Mouse (Mus musculus): ENCODE data around the gene Atp5l.

Gene Atp5l

DNA sequence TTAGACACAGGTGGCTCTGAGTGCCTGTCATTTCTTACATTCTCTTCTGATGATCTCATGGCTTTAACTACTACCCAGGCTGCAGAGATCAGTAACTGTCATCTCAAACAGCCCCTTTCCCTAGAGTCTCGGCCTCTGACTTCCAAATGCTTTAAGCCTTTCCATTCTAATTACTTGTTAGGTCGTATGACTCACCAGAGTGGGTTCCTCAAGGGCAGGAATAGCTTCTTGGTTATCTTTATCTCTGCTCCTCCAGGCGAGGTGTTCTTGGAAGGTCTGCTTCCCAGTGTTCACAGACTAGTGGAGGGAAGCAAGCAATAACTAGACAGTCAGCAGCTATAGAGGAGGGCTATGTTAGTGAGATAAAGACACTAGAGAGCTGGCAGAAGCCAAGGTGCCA, 27.9 kb downstream of the Atp5l start:
- DNase-seq (ENCODE audit: low spot score) = no peak

DNA sequence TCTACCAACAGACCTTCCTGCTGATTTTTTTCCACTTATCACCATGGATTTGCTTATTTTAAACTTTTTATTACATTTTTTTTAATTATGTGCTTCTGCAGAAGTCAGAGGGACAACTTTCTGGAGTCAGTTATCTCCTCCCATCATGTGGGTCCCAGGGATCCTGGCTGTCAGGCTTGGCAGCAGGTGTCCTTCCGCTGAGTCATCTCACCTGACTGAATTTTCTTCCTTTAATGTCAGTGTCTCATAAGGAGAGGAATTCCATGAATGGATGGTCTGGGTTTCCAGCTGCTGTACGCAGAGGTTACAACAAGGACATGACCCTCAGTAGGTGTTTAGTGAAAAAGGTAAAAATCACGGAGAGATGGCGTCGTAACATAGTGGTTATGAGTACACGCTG, 29.3 kb downstream of the Atp5l start:
- no peak for DNase-seq (ENCODE audit: low spot score)

DNA sequence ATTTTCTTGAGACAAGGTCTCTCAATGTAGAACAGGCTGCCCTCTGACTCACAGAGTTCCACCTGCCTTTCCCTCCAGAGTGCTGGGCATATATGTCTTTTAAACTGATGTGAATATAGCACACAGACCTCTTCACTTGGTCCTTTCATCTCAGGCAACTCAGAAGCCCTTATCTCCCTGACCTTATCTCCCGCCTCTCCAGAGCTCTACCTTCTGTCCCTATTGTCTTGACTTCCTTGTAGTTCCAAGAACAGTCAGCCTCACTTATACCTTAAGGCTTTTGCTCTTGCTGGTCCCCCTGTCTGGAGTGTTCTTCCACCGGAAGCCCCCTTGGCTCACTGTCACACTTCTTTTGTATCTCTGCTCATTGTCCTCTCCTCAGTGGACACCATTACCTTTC, 30.4 kb downstream of the Atp5l start:
- no peak for DNase-seq (ENCODE audit: low spot score)

DNA sequence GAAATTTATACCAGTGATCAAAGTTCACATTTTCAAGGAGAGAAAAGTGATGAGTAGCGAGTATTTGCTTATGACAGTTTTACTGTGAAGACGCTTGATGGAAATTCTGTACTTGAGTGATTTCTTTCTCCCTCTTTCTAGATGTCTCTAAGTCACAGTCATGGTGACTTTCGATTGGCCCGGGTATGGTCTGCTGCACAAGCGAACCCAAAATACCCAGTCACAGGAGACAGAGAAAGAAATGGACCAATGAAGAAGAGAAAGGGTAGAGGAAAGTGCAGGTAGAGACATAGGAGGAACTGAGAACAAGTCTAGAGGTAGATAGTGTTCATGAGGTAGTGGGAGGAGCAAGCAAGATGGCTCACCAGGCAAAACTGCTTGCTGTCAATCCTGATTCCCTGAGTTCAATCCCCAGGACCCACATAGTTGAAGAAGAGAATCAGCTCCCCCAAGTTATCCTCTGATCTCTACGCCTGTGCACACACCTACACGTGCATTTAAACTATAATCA, 32.4 kb downstream of the Atp5l start:
- DNase-seq (ENCODE audit: low spot score) = no peak

DNA sequence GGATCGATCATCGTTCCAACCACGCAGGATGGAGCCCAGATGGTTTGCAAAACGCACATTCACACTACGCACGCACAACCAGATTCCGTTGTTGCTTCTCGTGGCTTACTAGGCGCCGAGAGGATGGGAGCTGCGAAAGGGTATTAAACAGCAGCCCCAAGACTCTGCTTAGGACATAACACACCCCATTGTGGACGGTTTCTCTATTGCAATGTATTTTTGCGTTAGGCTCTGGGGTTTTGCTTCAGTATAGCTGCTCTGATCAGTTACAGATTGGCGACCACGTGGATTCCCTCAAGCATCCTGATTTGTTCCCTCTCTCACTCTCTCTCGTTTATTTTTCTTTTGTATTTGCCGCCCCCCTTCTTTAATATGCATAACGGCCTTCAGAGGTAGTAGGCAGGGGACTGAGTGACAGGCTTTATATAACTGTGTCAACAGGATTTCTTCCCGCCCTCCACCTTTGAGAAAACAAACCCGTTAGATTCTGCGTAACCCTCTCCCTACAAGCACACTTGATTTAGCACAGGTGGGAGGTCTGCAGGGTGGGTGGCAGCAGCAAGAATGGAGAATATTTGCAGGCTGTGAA, 37.5 kb downstream of the Atp5l start:
- no peak for DNase-seq (ENCODE audit: low spot score)

DNA sequence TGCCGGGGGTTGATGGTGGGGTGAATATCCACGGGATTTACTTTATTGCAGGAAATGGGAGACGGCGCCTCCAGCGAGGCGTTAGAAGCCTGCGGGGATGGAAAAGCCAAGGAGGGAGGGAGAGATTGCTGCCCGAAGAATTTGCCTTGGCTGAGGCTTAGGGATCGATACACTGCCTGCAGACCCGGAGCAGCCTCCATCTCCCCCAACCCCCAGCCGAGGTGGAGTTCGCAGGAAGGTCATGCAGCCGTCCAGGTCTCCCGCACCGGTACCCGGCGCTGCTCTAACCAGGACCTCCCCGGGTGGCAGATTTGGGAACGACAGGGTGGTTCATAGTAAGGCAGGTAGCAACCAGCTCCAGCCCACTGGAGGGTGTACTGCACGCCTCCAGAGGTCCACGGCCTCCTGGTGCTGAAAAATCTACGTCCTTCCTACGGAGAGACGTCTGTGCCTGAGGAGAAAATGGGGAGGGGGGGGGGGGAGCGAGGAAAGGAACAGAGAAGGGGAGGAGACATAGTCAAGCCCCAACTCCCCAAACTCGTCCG, 38.0 kb downstream of the Atp5l start:
- no peak for DNase-seq (ENCODE audit: low spot score)

DNA sequence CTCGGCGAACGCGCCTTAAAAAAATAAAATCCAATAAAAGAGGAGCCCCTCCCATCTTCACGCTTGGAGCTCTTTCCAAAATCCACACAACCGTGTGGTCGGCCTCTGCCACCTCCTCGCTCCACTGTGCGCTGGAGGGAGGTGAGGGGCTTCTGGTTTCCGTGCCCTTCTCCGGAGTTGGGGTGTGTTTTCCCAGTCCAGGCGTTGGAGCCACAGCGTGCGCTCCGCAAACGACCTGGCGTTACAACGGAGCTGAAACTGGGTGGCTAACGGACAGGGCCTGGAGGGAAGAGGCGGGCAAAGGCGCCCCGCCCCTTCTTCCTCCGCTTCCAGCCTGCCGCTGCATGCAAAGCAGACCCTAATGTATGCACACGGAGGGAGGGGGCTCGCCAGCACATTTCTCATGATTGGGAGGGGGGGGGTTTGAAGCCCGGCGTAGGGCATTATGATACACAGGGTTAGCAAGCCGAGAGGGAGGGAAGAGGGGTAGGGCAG, 38.6 kb downstream of the Atp5l start:
- DNase-seq (ENCODE audit: low spot score) = peak; percentile 69

DNA sequence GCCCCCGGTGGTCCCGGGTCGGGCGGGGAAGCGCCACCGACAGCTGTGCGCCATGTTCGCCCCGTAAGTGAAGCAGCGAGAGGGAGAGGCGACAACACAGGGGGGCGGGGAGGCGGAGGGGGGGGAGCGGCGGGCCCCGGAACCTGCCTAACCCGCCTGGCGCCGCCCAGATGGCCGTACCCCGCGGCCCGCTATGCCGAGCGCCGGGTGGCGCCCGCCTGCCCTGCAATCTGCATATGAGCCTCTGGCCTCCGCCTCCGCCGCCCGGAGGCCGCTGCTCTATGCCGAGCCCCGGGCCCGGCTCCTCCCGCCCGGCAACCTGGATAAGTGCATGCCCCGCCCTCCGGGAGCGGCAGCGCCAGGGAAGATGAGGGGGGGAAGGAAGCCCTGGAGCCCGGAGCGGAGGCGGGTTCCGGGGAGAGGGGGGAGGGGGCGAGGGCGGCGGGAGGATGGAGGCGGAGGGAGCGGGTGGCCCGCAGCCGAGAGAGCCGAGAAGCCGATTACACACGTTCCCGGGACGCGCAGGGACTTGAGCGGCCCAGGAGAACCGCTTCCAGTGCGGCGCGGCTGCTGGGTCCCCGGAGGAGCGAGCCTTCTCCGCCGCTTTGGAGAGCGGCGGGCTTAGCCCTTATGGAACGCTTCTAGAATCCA, 39.2 kb downstream of the Atp5l start, which contains the start of gene Kmt2a:
Gene Kmt2a (minus strand): TSS at position 76 of the 651 bp plus-strand sequence.
- DNase-seq (ENCODE audit: low spot score) = peak; percentile 95

DNA sequence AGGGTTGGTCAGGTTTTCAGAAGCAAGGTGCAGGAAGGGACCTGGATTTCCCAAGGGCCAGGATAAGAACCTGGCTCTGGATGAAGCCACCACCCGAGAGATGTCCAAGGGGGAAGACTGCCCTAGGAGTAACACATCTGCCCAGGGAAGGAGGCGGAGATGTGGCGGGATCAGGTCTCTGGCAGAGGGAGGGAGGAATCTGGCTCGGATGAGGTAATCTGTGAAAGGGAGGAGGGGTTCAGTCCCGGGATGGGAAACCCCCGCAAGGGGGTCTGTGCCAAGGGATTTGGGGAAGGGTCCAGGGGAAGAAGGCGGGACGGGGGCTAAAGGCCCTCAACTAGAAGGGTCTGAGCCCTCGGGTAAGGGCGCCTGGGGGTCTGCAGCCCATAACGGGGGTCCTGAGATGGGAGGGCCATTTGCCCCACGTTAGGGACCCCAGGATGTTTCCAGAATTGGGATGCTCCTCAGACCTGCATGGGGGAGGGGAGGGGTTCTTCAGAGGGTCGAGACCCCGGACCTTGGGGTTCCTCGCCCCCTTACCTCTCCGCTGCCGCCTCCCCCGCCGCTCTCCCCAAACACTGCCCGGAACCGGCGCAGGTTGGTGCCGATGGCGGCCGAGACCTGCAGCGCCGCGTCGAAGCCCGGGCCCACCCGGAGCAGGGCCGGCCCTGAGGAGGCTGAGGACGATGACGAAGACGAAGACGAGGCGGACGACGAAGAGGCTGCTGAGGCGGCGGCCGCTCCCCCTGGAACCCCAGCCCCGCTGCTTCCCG, 40.0 kb downstream of the Atp5l start:
- DNase-seq (ENCODE audit: low spot score) = no peak

DNA sequence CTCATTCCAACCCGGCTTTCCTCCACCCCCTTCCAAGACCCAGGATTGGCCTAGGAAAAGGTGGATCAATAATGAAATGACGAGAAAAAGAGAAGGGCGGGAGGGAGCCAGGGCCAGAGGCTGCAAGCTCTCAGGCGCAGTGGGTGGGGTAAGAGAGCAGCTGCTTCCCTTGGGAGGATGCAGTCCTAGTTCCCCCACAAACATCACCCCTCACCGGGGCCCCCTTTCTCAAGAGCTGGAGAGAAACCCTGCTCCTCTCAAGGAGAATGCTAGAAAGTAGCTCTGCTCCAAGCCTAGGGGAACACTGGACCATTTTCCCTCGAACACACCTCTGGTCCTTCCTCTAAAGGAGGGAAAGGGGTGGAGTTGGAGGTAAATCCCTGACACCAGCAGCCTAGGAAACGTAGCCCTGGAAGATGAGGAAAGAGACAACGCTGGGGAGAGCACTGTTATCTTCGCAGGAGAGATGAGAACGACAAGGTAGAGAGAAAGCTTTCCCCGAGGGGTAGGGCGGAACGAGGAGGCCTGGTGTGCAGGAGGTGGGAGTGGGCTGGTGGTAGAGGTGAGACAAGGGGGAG, 40.8 kb downstream of the Atp5l start:
- DNase-seq (ENCODE audit: low spot score) = no peak

DNA sequence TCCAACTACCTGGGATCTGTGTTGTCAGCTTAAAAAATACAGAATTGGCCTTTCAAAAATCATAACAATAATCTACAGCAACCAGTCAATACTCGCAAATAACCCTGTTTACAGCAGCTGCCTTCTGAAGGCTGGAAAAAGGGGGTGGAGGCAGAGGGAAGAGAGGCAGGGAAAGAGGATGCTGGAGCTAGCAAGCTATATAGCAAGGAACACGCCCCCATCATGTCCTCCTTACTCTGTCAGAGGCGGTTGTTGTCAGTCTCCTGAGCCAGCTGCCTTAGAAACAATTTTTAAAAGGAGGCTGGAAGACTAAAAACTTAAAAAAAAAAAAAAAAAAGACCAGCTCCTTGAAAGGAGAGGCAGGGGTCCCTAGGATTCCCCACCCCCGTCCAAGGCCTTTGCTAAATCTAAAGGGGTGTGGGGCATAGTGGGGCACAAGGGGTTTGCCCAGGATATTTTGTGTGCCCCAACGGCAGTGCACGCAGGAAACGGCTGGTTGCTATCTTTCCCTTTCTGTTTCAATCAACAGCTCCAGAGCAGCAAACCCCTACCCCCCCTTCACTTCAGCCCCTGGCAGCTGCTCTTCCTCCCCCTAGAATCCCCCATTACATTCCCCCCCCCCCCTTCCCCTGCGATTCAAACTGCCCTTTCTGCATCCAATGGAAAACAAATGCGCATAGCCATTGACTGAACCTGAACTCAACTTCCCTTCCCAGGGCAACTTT, 41.6 kb downstream of the Atp5l start:
- no peak for DNase-seq (ENCODE audit: low spot score)

DNA sequence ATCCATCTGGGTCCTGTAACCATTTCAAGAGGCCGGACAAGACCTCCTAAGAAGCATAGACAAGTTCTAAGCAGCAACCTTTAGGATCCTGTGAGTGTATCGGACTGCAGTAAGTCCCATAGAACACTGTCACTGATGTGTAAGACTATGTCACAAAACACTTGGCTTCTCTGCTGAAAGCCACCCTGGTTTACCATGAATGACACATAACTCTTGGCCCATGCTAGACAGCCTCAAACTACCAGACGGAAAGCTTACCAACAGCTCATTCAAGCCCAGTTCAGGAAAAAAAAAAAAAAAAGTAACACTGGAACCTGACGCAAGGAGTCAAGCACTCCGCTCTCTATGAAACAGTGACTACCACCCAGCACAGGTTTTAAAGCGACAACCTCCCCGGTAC, 42.9 kb downstream of the Atp5l start:
- no peak for DNase-seq (ENCODE audit: low spot score)

DNA sequence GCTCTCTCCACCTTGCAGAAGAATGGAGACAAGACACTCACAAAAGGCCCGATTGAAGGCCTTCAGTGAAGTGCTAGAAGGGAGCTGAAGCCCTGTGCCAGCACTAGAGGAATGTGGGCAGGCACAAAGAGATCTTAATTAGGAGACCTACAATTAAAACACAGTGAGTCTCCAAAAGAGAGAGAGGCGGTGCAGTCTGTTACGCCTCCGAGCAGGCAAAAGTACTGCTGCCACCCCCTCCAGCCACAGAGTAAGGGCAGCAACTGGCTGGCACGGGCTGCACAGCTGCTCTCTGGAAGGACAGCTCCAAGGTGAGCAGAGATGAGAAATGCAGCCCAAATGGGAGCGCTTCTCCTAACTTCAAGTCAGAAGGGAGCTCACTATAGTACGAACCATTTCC, 45.1 kb downstream of the Atp5l start:
- DNase-seq (ENCODE audit: low spot score) = no peak

DNA sequence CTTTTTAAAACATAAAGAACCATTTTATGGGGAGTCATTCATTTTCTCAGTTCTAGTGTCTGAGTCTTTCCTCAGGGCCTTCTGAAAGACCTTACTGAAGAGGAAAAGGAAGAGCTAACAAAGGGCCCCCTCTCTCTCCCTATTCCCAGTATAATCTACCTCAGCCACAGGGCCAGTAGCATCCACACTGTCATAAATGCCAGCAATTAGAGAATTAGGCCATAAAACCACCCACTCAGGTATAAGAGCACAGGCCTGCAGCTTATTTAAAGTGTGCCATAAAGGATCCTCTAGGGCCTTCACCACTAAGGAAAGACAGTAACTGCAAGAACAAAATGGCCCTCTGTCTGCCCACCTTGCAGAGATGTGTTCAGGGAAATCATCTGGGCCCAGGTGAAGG, 46.3 kb downstream of the Atp5l start:
- no peak for DNase-seq (ENCODE audit: low spot score)

DNA sequence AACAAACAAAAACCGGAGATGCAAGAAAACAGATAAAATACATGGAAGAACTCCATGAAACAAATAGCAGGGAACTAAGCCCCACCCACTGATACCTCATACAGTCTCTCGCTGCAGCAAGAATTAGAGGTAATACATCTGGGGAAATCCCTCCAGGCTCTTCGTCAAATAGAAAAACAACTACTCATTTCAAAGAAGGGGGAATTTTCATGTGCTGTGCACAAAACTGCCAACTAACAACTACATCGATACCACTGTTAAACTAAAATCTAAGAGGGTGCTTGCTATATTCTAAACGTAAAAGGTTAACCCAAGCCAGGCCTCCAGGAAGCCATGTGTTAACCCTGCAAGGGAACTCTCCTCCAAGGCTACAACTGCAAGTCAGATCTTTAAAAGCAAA, 46.9 kb downstream of the Atp5l start:
- no peak for DNase-seq (ENCODE audit: low spot score)

DNA sequence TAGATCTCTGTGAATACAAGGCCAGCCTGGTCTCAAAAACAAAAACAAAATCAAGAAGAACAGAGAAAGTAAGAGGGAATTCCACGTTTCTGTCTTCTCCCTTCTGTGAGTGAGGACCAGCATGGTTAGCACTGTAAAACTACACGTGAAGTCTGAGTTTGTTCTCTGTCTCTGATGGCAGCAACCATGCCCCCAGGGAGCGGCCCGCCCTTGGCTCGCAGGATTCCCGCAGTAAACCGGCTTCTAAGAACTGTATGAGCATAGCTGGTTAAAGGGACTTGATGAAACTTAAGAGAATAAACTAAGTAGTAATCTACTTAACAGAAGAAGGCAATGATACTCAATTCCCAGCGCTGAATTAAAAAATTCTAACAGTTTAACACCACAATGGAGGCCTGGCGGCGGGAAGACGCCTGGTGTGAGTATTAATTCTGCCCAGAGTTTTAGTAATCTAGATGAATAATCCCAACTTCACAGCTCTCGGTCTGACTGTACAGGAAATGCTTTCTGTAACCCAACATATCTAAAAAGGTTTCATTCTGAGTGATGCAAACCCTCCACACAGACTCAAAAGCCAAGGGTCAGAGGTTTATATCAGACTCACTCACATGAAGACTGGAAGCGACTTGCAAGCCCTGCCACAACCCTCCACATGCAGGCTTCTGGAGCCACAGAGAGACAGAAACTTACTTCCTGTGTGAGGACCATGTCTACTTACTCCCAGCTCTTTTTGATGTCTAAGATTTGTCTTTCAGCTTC, 52.0 kb downstream of the Atp5l start:
- DNase-seq (ENCODE audit: low spot score) = no peak

DNA sequence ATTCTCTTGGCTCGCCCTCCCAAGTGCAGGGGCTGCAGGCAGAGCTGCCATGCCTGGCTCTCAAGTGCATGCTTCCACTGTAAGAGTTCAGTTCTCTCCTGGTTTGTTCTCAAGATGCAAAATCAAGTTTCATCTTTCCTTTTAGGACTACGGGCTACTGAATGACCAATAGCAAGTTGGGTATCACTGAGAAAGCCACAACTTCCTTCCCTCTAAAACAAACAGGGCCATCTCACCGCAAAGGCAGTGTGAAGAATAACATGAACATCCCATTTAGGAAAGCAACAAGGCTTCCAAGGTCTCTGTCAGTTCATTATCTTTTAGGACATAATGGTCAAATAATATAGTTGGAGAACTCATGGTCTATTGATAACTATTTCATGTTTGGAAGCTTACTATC, 52.9 kb downstream of the Atp5l start:
- no peak for DNase-seq (ENCODE audit: low spot score)

DNA sequence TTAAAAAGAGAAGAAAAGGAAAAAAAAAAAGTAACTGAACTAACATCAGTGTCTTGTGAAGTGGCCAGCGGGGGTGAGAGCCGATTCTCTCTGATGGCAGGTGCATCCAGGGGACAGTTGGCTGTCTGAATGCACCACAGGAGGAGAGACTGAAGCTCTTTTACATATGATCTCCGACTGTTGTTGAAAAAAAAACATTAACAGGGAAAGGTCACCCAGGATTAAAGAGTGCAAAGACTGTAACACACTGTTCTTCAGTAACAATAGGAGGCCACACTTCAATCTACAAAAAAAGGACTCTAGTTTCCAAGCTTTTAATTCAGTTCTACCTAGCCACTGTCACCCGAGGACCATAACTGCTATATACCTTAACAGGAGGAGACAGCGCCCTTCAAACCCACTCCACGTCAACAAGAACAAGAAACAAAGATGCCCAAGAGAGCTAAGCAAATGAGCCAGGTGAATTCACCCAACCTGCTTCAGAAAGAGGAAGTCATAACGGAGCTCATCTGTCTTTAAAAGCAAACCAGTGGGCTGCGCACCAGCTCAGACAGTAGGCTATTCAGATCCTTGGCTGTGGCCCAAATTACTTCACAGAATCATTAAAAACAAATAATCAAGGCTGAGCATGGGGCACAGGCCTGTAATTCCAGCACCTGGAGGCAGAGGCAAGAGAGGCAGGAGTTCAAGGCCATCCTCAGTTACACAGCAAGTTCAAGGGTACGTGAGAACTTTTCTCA, 53.9 kb downstream of the Atp5l start:
- DNase-seq (ENCODE audit: low spot score) = no peak
